Mouse (Mus musculus): ENCODE data around the gene Mmel1. TPM values are rescaled to one million over a fixed set of nuclear protein-coding genes. Genes with fewer than 3 reads are reported as not detected.

Gene Mmel1
- polyA plus RNA-seq, 1 experiment: not detected

- H3K27ac ChIP-seq (ENCODE audit: insufficient read depth, low read length): no peak overlapping the region
- TF ChIP-seq POLR2A (IDR thresholded peaks at IDR 0.05; ENCODE audit: low read depth, low read length) (no peak), CTCF (IDR thresholded peaks at IDR 0.05; ENCODE audit: borderline replicate concordance, insufficient read depth, low read length) (no peak)
- no peak overlapping the region for H3K4me3 ChIP-seq (ENCODE audit: insufficient read depth, low read length)
- H3K4me1 ChIP-seq (ENCODE audit: control insufficient read depth, insufficient read depth, low read length): no peaks in the 10 kb centered on the region
Measured at GRCm38 (mm10) chr4:154929088-154929660, 59.8 kb downstream of the Mmel1 start.

GRCm38 (mm10) chr4:154933306-154933907, 64.0 kb downstream of the Mmel1 start:
- no peaks in the 10 kb centered on the region for H3K4me1 ChIP-seq (ENCODE audit: control insufficient read depth, insufficient read depth, low read length)
- no peak overlapping the region for H3K27ac ChIP-seq (ENCODE audit: insufficient read depth, low read length)
- H3K4me3 ChIP-seq (ENCODE audit: insufficient read depth, low read length): no peak overlapping the region

GRCm38 (mm10) chr4:154934800-154935199, 65.4 kb downstream of the Mmel1 start:
- TF ChIP-seq CTCF (IDR thresholded peaks at IDR 0.05; ENCODE audit: borderline replicate concordance, insufficient read depth, low read length) (no peak), POLR2A (IDR thresholded peaks at IDR 0.05; ENCODE audit: low read depth, low read length) (no peak)
- H3K4me1 ChIP-seq (ENCODE audit: control insufficient read depth, insufficient read depth, low read length): no peaks in the 10 kb centered on the region
- no peak overlapping the region for H3K27ac ChIP-seq (ENCODE audit: insufficient read depth, low read length)

More at GRCm38 (mm10) chr4:154933306-154933907, 64.0 kb downstream of the Mmel1 start:
- no peak for TF ChIP-seq CTCF (IDR thresholded peaks at IDR 0.05; ENCODE audit: borderline replicate concordance, insufficient read depth, low read length)

GRCm38 (mm10) chr4:154935788-154936187, 66.4 kb downstream of the Mmel1 start:
- Histone ChIP-seq H3K27ac (ENCODE audit: insufficient read depth, low read length) (no peak overlapping the region), H3K4me1 (ENCODE audit: control insufficient read depth, insufficient read depth, low read length) (no peaks in the 10 kb centered on the region), H3K4me3 (ENCODE audit: insufficient read depth, low read length) (no peak overlapping the region)
- TF ChIP-seq POLR2A (IDR thresholded peaks at IDR 0.05; ENCODE audit: low read depth, low read length) (no peak), CTCF (IDR thresholded peaks at IDR 0.05; ENCODE audit: borderline replicate concordance, insufficient read depth, low read length) (no peak)

More at GRCm38 (mm10) chr4:154934800-154935199, 65.4 kb downstream of the Mmel1 start:
- no peak overlapping the region for H3K4me3 ChIP-seq (ENCODE audit: insufficient read depth, low read length)

- no peak overlapping the region for H3K27ac ChIP-seq (ENCODE audit: insufficient read depth, low read length)
- no peak overlapping the region for H3K4me3 ChIP-seq (ENCODE audit: insufficient read depth, low read length)
- no peaks in the 10 kb centered on the region for H3K4me1 ChIP-seq (ENCODE audit: control insufficient read depth, insufficient read depth, low read length)
- TF ChIP-seq POLR2A (IDR thresholded peaks at IDR 0.05; ENCODE audit: low read depth, low read length) (no peak), CTCF (IDR thresholded peaks at IDR 0.05; ENCODE audit: borderline replicate concordance, insufficient read depth, low read length) (no peak)
Measured at GRCm38 (mm10) chr4:154936542-154937255, 67.3 kb downstream of the Mmel1 start.

GRCm38 (mm10) chr4:154937746-154938145, 68.4 kb downstream of the Mmel1 start:
- no peak overlapping the region for H3K27ac ChIP-seq (ENCODE audit: insufficient read depth, low read length)

GRCm38 (mm10) chr4:154940156-154940555, 70.8 kb downstream of the Mmel1 start:
- no peaks in the 10 kb centered on the region for H3K4me1 ChIP-seq (ENCODE audit: control insufficient read depth, insufficient read depth, low read length)
- TF ChIP-seq CTCF (IDR thresholded peaks at IDR 0.05; ENCODE audit: borderline replicate concordance, insufficient read depth, low read length) (no peak), POLR2A (IDR thresholded peaks at IDR 0.05; ENCODE audit: low read depth, low read length) (no peak)
- no peak overlapping the region for H3K4me3 ChIP-seq (ENCODE audit: insufficient read depth, low read length)
- no peak overlapping the region for H3K27ac ChIP-seq (ENCODE audit: insufficient read depth, low read length)

More at GRCm38 (mm10) chr4:154937746-154938145, 68.4 kb downstream of the Mmel1 start:
- Histone ChIP-seq H3K4me1 (ENCODE audit: control insufficient read depth, insufficient read depth, low read length) (no peaks in the 10 kb centered on the region), H3K4me3 (ENCODE audit: insufficient read depth, low read length) (no peak overlapping the region)
- TF ChIP-seq POLR2A (IDR thresholded peaks at IDR 0.05; ENCODE audit: low read depth, low read length) (no peak), CTCF (IDR thresholded peaks at IDR 0.05; ENCODE audit: borderline replicate concordance, insufficient read depth, low read length) (no peak)

- TF ChIP-seq POLR2A (IDR thresholded peaks at IDR 0.05; ENCODE audit: low read depth, low read length): no peak
- no peak for TF ChIP-seq CTCF (IDR thresholded peaks at IDR 0.05; ENCODE audit: borderline replicate concordance, insufficient read depth, low read length)
- H3K4me3 ChIP-seq (ENCODE audit: insufficient read depth, low read length): no peak overlapping the region
- H3K4me1 ChIP-seq (ENCODE audit: control insufficient read depth, insufficient read depth, low read length): no peaks in the 10 kb centered on the region
- H3K27ac ChIP-seq (ENCODE audit: insufficient read depth, low read length): no peak overlapping the region
Measured at GRCm38 (mm10) chr4:154941831-154942230, 72.4 kb downstream of the Mmel1 start.

- no peak overlapping the region for H3K4me3 ChIP-seq (ENCODE audit: insufficient read depth, low read length)
- H3K4me1 ChIP-seq (ENCODE audit: control insufficient read depth, insufficient read depth, low read length): no peaks in the 10 kb centered on the region
- no peak overlapping the region for H3K27ac ChIP-seq (ENCODE audit: insufficient read depth, low read length)
- TF ChIP-seq POLR2A (IDR thresholded peaks at IDR 0.05; ENCODE audit: low read depth, low read length) (no peak), CTCF (IDR thresholded peaks at IDR 0.05; ENCODE audit: borderline replicate concordance, insufficient read depth, low read length) (no peak)
Measured at GRCm38 (mm10) chr4:154942632-154943322, 73.4 kb downstream of the Mmel1 start.

Measured in embryonic fibroblast, embryonic 13.5 days (primary cell).